Mouse (Mus musculus): ENCODE results near the gene Ttc5. TPM values are rescaled to one million over a fixed set of nuclear protein-coding genes. Genes with fewer than 3 reads are reported as not detected.
"Not testable (repeated sequence)": the region's sequence is repeated elsewhere in the genome, so short reads cannot be mapped to it uniquely, and the experiment has no call there.

Ttc5 gene
- polyA plus RNA-seq, 1 experiment from 2014 or later: 87.1 TPM

DNA sequence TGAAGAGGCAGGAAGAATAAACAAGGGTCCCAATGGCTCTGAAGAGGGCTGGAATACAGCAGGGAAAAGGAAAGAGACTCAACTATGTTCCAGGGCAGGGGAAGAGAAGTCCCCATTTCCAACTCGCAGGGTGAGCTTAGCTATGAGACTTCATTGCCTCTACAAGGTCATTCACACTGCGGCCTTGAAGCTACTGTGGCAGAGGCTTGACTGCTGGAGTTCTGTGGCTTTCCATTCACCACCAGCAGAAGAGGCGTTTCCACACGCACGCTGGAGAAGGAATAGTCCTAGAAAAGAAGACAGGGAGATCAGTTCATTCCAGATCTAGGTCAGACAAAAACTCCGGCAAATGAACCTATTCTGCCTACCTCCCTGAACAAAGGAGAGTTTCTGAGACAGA is 19.6 kb downstream of the Ttc5 start:
- 92% methylated on average over 6 of the region's 6 CpGs for whole genome bisulfite sequencing

DNA sequence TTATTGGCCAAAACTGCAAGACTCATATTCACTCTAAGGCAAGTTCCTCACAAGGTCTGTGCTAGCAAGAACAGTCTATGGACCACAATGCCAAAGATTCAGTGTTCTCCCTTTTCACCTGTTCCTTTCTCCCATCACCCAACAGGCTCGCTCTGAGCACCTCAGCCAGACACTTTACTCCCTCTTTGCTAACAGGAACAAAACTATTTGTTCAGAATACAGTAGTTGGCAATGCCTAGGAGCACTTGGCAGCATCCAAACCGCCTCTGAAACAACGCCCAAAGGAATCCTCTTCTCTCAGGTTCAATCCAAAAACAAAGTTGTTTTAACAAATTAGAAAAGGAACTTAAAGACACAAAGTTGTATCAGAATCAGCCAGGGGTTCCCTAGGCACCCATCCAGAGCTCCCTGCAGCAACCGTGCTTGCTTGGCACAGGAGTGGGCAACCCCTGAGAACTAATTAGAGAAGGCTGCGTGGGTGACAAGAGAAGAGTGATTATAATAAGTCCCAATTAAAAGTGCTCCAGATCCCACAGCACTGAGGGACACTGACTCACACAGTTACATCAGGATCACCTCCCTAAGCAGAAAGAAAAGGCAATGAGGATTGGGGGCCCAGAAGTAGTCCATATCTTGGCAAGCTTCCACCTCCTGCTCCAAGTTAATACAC is 26.8 kb downstream of the Ttc5 start:
- H3K36me3 ChIP-seq: peaks cover 6% of the 10 kb centered on the region
- H3K27me3 ChIP-seq: no peaks in the 10 kb centered on the region
- no peak overlapping the region for H3K4me2 ChIP-seq
- 78% methylated on average over 5 of the region's 5 CpGs for WGBS
- no peak overlapping the region for H3K9ac ChIP-seq
- H3K4me3 ChIP-seq: no peak overlapping the region
- no peak overlapping the region for H3K27ac ChIP-seq
- no peaks in the 10 kb centered on the region for H3K4me1 ChIP-seq
- no peak for ATAC-seq (ENCODE audit: insufficient number of reproducible peaks, insufficient read depth, low FRiP score, low TSS enrichment, low read depth)
- H3K9me3 ChIP-seq: no peaks in the 10 kb centered on the region

More for the DNA sequence above, 19.6 kb downstream of the Ttc5 start:
- Histone ChIP-seq H3K4me3 (no peak overlapping the region), H3K36me3 (peaks cover 64% of the 10 kb centered on the region), H3K27me3 (no peaks in the 10 kb centered on the region), H3K9me3 (no peaks in the 10 kb centered on the region), H3K4me1 (no peaks in the 10 kb centered on the region), H3K4me2 (no peak overlapping the region), H3K27ac (no peak overlapping the region), H3K9ac (no peak overlapping the region)
- no peak for ATAC-seq (ENCODE audit: insufficient number of reproducible peaks, insufficient read depth, low FRiP score, low TSS enrichment, low read depth)

- ATAC-seq (ENCODE audit: insufficient number of reproducible peaks, insufficient read depth, low FRiP score, low TSS enrichment, low read depth): no peak
- Histone ChIP-seq H3K4me2 (no peak within 1 kb of the TSS), H3K36me3 (no peaks in the 10 kb centered on the region), H3K9me3 (no peaks in the 10 kb centered on the region), H3K27me3 (no peaks in the 10 kb centered on the region), H3K9ac (no peak within 1 kb of the TSS), H3K4me3 (no peak within 1 kb of the TSS), H3K27ac (no peak within 1 kb of the TSS), H3K4me1 (no peaks in the 10 kb centered on the region)
Measured at GRCm38 (mm10) chr14:50744994-50745393, 40.3 kb downstream of the Ttc5 start, which contains the start of gene Olfr749. TSS of gene Olfr749 (minus strand) at chr14:50745094.

DNA sequence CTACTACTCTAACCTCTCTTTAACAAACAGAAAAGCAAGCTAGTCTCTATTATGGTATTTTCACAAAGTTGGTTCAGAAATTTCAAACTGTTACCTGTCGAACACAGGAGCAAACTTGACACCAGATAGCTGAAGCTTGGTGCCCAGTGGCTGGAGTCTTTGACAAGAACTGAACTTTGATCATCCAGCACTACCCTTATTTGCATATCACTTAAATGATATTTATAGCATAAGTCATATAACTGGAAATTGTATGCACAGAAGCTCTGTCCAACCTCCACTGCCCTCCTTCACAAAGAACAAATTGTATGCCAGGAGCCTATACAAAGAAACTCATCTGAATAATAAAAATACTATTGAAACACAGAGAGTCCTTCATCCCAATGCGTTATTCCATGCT is 43.7 kb downstream of the Ttc5 start:
- no peak for ATAC-seq (ENCODE audit: insufficient number of reproducible peaks, insufficient read depth, low FRiP score, low TSS enrichment, low read depth)
- Histone ChIP-seq H3K27ac (no peak overlapping the region), H3K9ac (no peak overlapping the region), H3K4me1 (no peaks in the 10 kb centered on the region), H3K4me3 (no peak overlapping the region), H3K27me3 (no peaks in the 10 kb centered on the region), H3K9me3 (no peaks in the 10 kb centered on the region), H3K36me3 (no peaks in the 10 kb centered on the region), H3K4me2 (no peak overlapping the region)
- 79% methylated on average over 2 of the region's 2 CpGs for WGBS

GRCm38 (mm10) chr14:50740334-50740733 is 45.0 kb downstream of the Ttc5 start:
- ATAC-seq (ENCODE audit: insufficient number of reproducible peaks, insufficient read depth, low FRiP score, low TSS enrichment, low read depth): no peak
- no peaks in the 10 kb centered on the region for H3K36me3 ChIP-seq
- H3K9me3 ChIP-seq: no peaks in the 10 kb centered on the region
- no peak overlapping the region for H3K9ac ChIP-seq
- no peak overlapping the region for H3K27ac ChIP-seq
- no peak overlapping the region for H3K4me3 ChIP-seq
- H3K4me2 ChIP-seq: no peak overlapping the region
- 70% methylated on average over 2 of the region's 2 CpGs for WGBS
- no peaks in the 10 kb centered on the region for H3K4me1 ChIP-seq
- H3K27me3 ChIP-seq: no peaks in the 10 kb centered on the region

GRCm38 (mm10) chr14:50722371-50722770 is 62.9 kb downstream of the Ttc5 start:
- not testable (repeated sequence) for H3K9ac ChIP-seq; H3K27ac ChIP-seq; H3K9me3 ChIP-seq; H3K36me3 ChIP-seq; H3K4me2 ChIP-seq; H3K4me1 ChIP-seq; H3K4me3 ChIP-seq; H3K27me3 ChIP-seq; ATAC-seq (ENCODE audit: insufficient number of reproducible peaks, insufficient read depth, low FRiP score, low TSS enrichment, low read depth)
- WGBS: 86% methylated on average over 4 of the region's 4 CpGs

DNA sequence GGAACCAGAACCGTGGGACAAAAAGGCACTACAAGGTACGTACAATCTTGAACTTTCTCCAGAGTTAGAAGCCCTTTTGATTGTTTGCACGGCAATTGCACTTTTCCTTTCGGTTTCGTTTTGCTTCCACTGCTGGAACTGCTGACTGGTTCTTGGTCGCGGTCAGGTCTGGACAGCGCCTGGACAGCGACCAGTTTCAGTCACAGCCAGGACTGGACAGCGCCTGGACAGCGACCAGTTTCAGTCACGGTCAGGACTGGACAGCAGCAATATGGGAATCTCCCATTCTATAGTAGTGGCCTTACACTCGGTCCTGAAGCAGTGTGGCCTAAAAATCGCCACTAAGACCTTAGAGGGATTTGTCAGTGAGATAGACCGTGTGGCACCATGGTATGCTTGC is 65.4 kb downstream of the Ttc5 start:
- not testable (repeated sequence) for H3K4me1 ChIP-seq; H3K9ac ChIP-seq; H3K4me2 ChIP-seq; H3K36me3 ChIP-seq; H3K4me3 ChIP-seq; H3K27me3 ChIP-seq; ATAC-seq (ENCODE audit: insufficient number of reproducible peaks, insufficient read depth, low FRiP score, low TSS enrichment, low read depth); H3K27ac ChIP-seq; H3K9me3 ChIP-seq
- 91% methylated on average over 15 of the region's 15 CpGs for WGBS

Other genes with a start within 250 kb of the Ttc5 start
- not detected in 2 replicates for gene Olfr744, start 170.6 kb downstream of the Ttc5 start, polyA plus RNA-seq (2015; fragmentation: Nextera tagmentation; extraction: Ambion mirVana)
- gene Olfr745, start 146.1 kb downstream of the Ttc5 start, polyA plus RNA-seq (2015; fragmentation: Nextera tagmentation; extraction: Ambion mirVana): 0.32 and 0.63 TPM in 2 replicates
- not detected in 2 replicates for gene Olfr746, start 138.4 kb downstream of the Ttc5 start, polyA plus RNA-seq (2015; fragmentation: Nextera tagmentation; extraction: Ambion mirVana)
- not detected in 2 replicates for gene Olfr747, start 92.3 kb downstream of the Ttc5 start, polyA plus RNA-seq (2015; fragmentation: Nextera tagmentation; extraction: Ambion mirVana)
- gene Olfr748, start 78.1 kb downstream of the Ttc5 start, polyA plus RNA-seq (2015; fragmentation: Nextera tagmentation; extraction: Ambion mirVana): not detected in 2 replicates
- not detected in 2 replicates for gene Olfr749, start 40.4 kb downstream of the Ttc5 start, polyA plus RNA-seq (2015; fragmentation: Nextera tagmentation; extraction: Ambion mirVana)
- not detected in 2 replicates for gene Ccnb1ip1, start 22.2 kb upstream of the Ttc5 start, polyA plus RNA-seq (2015; fragmentation: Nextera tagmentation; extraction: Ambion mirVana)
- gene Parp2, start 22.3 kb upstream of the Ttc5 start, polyA plus RNA-seq (2015; fragmentation: Nextera tagmentation; extraction: Ambion mirVana): 72.4 and 78.7 TPM in 2 replicates
- gene Tep1, start 85.0 kb upstream of the Ttc5 start, polyA plus RNA-seq (2015; fragmentation: Nextera tagmentation; extraction: Ambion mirVana): 4.4 and 5.3 TPM in 2 replicates
- 0.37 and 0.50 TPM in 2 replicates for gene Klhl33, start 112.0 kb upstream of the Ttc5 start, polyA plus RNA-seq (2015; fragmentation: Nextera tagmentation; extraction: Ambion mirVana)
- gene Osgep, start 139.4 kb upstream of the Ttc5 start, polyA plus RNA-seq (2015; fragmentation: Nextera tagmentation; extraction: Ambion mirVana): 182 and 189 TPM in 2 replicates
- 263 and 305 TPM in 2 replicates for gene Apex1, start 139.4 kb upstream of the Ttc5 start, polyA plus RNA-seq (2015; fragmentation: Nextera tagmentation; extraction: Ambion mirVana)
- gene Pip4p1, start 145.3 kb upstream of the Ttc5 start, polyA plus RNA-seq (2015; fragmentation: Nextera tagmentation; extraction: Ambion mirVana): 55.6 and 56.9 TPM in 2 replicates
- gene Pnp, start 145.6 kb upstream of the Ttc5 start, polyA plus RNA-seq (2015; fragmentation: Nextera tagmentation; extraction: Ambion mirVana): 49.3 and 49.7 TPM in 2 replicates
- gene Gm49342, start 159.0 kb upstream of the Ttc5 start, polyA plus RNA-seq (2015; fragmentation: Nextera tagmentation; extraction: Ambion mirVana): 3.1 TPM in 1 of 2 replicates, not detected in the other
- gene Pnp2, start 170.5 kb upstream of the Ttc5 start, polyA plus RNA-seq (2015; fragmentation: Nextera tagmentation; extraction: Ambion mirVana): 0.39 and 0.65 TPM in 2 replicates
- 0.18 and 0.29 TPM in 2 replicates for gene Rnase10, start 222.2 kb upstream of the Ttc5 start, polyA plus RNA-seq (2015; fragmentation: Nextera tagmentation; extraction: Ambion mirVana)